Mouse (Mus musculus) liver, embryonic 15.5 days (tissue): ENCODE measurements around the gene Dbp. TPM values are rescaled to one million over a fixed set of nuclear protein-coding genes. Genes with fewer than 3 reads are reported as not detected.
A peak's percentile ranks its signal among the peaks of the same experiment; 100 is the strongest.

Experiments
- ATAC-seq: fragments of 200-750 bp; cut with Nextera tagmentation; 2 replicates; pipeline ENCODE4 v1.8.0; 2017; ENCODE audit warnings: moderate number of reproducible peaks, mild to moderate bottlenecking, moderate library complexity; ENCODE audit not compliant: insufficient read depth
- H3K27ac ChIP-seq: fragments of 300-500 bp; sonication (generic); replicated peaks from 2 replicates; pipeline ENCODE4 v1.5.1; 2015; ENCODE audit warnings: mild to moderate bottlenecking, inconsistent platforms
- H3K27me3 ChIP-seq: fragments of 300-500 bp; sonication (generic); 2 replicates; pipeline ENCODE4 v1.6.1; 2015; ENCODE audit warnings: mild to moderate bottlenecking, inconsistent platforms
- H3K36me3 ChIP-seq: fragments of 300-500 bp; sonication (generic); replicated peaks from 2 replicates; pipeline ENCODE4 v1.6.1; 2015; ENCODE audit warnings: moderate library complexity, mild to moderate bottlenecking, inconsistent platforms
- H3K4me1 ChIP-seq: fragments of 300-500 bp; sonication (generic); replicated peaks from 2 replicates; pipeline ENCODE4 v1.6.1; 2015; ENCODE audit warnings: inconsistent platforms
- H3K4me2 ChIP-seq: fragments of 300-500 bp; sonication (generic); 2 replicates; pipeline ENCODE4 v1.6.1; 2015; ENCODE audit warnings: moderate library complexity, mild to moderate bottlenecking, inconsistent platforms
- H3K4me3 ChIP-seq: fragments of 300-500 bp; sonication (generic); replicated peaks from 2 replicates; pipeline ENCODE4 v1.5.1; 2015; ENCODE audit warnings: mild to moderate bottlenecking, inconsistent platforms
- H3K9ac ChIP-seq: fragments of 300-500 bp; sonication (generic); 2 replicates; pipeline ENCODE4 v1.6.1; 2015; ENCODE audit warnings: moderate library complexity, mild to moderate bottlenecking, inconsistent platforms
- H3K9me3 ChIP-seq: fragments of 300-500 bp; sonication (generic); replicated peaks from 2 replicates; pipeline ENCODE4 v1.6.1; 2016; ENCODE audit warnings: inconsistent platforms
- WGBS: fragments of 180-500 bp; shearing (Covaris S2); methylation state at CpG from one replicate; pipeline ENCODE4 v1.1.7; 2015; ENCODE audit warnings: mixed read lengths; ENCODE audit not compliant: insufficient replicate concordance; 5-methylcytosine and 5-hydroxymethylcytosine counted together
- polyA plus RNA-seq: library from polyadenylated mRNA; unstranded; fragments of >200 nt; fragmentation: Nextera tagmentation; extraction: Ambion mirVana; gene quantifications from 2 replicates; pipeline ENCODE4 v1.2.1, GENCODE M21; 2015

The Dbp gene
- polyA plus RNA-seq, 1 experiment from 2014 or later, result 0.46 TPM

DNA sequence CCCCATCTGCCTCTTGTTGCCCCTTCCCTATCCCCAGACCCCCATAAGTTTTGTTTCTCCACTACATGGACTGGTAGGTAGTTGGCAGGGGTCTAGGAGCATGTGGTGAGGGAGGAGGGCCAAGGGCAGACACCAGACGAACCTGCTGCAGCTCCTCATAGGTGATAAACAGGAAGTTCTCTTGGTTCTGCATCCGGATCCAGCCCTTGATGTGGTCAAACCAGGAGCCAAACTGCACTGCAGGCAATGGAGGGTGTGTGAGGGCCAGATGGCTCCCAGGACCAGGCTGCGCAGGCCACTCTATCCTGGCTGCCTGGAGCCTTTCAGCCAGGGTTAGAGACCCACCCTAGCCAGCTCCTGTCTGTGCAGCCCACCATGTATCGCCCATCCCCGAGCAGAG is 28.6 kb downstream of the Dbp start:
- H3K4me2 ChIP-seq, result no peak overlapping the region
- no peak overlapping the region for H3K4me3 ChIP-seq
- no peaks in the 10 kb centered on the region for H3K27me3 ChIP-seq
- WGBS, result 56% methylated on average over 5 of the region's 5 CpGs
- no peak overlapping the region for H3K9ac ChIP-seq
- peaks cover 7% of the 10 kb centered on the region for H3K4me1 ChIP-seq
- no peak for ATAC-seq
- no peaks in the 10 kb centered on the region for H3K9me3 ChIP-seq
- no peaks in the 10 kb centered on the region for H3K36me3 ChIP-seq
- H3K27ac ChIP-seq, result no peak overlapping the region

DNA sequence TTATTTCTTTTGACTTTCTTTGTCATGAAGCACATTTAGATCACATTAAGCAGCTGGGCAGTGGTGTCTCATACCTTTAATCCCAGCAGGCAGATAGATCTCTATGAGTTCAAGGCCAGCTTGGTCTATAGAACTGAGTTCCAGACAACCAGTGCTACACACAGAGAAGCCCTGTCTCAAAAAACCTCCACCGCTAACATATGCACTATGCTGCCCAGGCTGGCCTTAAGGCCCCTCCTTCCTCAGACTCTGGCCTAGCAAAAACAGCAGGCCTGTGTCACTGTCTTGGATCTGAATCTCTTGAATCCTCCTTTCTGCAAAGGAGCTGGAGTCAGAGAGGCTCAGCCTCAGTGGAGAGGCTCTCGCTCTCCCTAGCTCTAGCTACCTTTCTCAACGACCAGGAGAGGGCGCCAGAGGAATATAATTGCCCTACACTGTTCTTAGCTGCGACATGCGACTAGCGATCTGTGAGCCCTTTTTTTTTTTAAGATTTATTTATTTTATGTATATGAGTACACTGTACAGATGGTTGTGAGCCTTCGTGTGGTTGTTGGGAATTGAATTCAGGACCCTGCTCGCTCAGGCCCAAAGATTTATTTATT is 34.4 kb downstream of the Dbp start:
- no peak overlapping the region for H3K9ac ChIP-seq
- H3K4me2 ChIP-seq, result no peak overlapping the region
- no peak for ATAC-seq
- H3K36me3 ChIP-seq, result no peaks in the 10 kb centered on the region
- no peaks in the 10 kb centered on the region for H3K9me3 ChIP-seq
- 0 out of 2 replicates have a peak, but pooled peaks cover 12% of the 10 kb centered on the region for H3K4me1 ChIP-seq
- no peak overlapping the region for H3K27ac ChIP-seq
- no peak overlapping the region for H3K4me3 ChIP-seq
- no peaks in the 10 kb centered on the region for H3K27me3 ChIP-seq
- WGBS, result 9% methylated on average over 9 of the region's 9 CpGs

DNA sequence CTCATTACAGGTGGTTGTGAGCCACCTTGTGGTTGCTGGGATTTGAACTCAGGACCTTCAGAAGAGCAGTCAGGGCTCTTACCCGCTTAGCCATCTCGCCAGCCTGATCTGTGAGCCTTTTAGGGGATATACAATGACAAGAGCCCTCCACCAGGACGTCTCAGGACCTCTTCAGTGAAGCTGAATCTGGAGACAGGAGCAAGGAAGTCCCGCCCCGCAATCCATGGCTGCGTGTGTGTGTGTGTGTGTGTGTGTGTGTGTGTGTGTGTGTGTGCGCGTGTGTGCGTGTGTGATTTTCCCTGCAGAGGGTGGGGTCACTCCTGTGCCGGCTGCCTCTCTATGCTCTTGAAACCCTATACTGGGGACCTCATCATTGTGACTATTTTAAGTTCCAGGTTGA is 34.9 kb downstream of the Dbp start:
- no peak overlapping the region for H3K9ac ChIP-seq
- H3K36me3 ChIP-seq, result no peaks in the 10 kb centered on the region
- no peak for ATAC-seq
- no peak overlapping the region for H3K4me3 ChIP-seq
- 0 out of 2 replicates have a peak, but pooled peaks cover 12% of the 10 kb centered on the region for H3K4me1 ChIP-seq
- H3K9me3 ChIP-seq, result no peaks in the 10 kb centered on the region
- H3K27me3 ChIP-seq, result no peaks in the 10 kb centered on the region
- 53% methylated on average over 10 of the region's 10 CpGs for WGBS
- no peak overlapping the region for H3K27ac ChIP-seq
- no peak overlapping the region for H3K4me2 ChIP-seq

DNA sequence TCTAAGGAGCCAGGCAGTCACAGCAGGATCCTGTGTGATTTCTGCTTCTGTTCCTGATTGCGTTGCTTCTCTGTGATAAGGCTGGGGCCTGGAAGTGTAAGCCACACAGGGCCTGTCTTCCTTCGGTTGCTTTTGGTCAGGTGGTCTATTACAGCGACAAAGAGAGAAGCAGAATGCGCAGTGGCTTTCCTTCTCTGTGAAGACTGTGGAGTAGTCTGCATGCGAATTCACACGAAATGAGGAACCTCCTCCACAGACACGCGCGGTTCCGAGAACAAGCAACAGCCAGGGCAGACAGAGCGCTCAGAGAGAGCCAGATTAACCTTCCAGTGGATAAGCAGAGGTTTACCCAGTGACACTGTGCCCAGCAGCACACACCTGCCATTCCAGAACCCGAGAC is 36.4 kb downstream of the Dbp start:
- Histone ChIP-seq H3K4me1 (0 out of 2 replicates have a peak, but pooled peaks cover 12% of the 10 kb centered on the region), H3K9ac (no peak overlapping the region), H3K4me2 (peak overlapping the region; percentile 51), H3K27ac (no peak overlapping the region), H3K36me3 (no peaks in the 10 kb centered on the region), H3K27me3 (no peaks in the 10 kb centered on the region), H3K9me3 (no peaks in the 10 kb centered on the region), H3K4me3 (no peak overlapping the region)
- no peak for ATAC-seq
- WGBS, result 30% methylated on average over 12 of the region's 12 CpGs

DNA sequence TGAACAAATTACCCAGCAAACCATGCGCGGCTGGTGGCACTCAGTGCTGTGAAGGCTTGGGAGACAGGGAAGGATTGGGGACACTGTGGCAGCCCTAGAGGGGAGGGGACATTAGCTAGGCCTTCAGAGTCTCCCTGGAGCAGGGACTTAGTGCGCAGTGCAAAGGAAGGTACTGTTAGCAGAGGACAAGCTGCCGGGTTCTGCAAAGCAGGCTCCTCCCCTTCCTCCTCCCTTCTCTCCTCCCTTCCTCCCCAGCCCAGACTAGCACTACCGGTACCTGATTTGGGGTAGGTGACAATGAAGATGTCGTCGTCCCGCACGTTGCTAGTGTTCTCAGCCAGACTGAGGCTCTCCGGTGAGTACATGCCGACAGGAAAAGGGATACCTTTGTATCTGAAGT is 36.9 kb downstream of the Dbp start:
- H3K27ac ChIP-seq, result no peak overlapping the region
- no peaks in the 10 kb centered on the region for H3K27me3 ChIP-seq
- H3K4me3 ChIP-seq, result peak overlapping the region; percentile 11
- ATAC-seq, result no peak
- 25% methylated on average over 11 of the region's 11 CpGs for WGBS
- H3K4me1 ChIP-seq, result 0 out of 2 replicates have a peak, but pooled peaks cover 12% of the 10 kb centered on the region
- peak overlapping the region; percentile 51 for H3K4me2 ChIP-seq
- no peaks in the 10 kb centered on the region for H3K9me3 ChIP-seq
- H3K9ac ChIP-seq, result no peak overlapping the region
- H3K36me3 ChIP-seq, result no peaks in the 10 kb centered on the region

DNA sequence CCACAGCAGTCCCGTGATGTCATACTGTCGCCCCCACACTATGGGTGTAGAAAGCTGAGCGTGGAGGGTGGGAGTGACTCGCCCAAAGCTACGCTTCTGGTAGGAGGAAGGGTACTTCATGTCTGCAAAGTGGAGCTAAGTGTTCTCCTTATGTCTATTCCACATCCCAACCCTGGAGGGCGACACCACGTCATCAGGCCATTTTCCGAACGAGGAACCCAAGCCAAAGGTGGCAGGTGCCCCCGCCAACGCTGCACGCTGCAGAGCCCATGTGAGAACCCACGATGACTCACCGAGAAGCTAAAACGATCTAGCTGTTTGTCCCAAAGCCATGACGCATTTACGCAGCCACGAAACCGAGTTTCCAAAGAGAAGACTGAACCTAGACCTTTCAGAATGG is 37.5 kb downstream of the Dbp start:
- no peaks in the 10 kb centered on the region for H3K27me3 ChIP-seq
- H3K4me3 ChIP-seq, result peak overlapping the region; percentile 11
- no peak overlapping the region for H3K9ac ChIP-seq
- no peak overlapping the region for H3K27ac ChIP-seq
- no peaks in the 10 kb centered on the region for H3K36me3 ChIP-seq
- peak overlapping the region; percentile 51 for H3K4me2 ChIP-seq
- ATAC-seq, result no peak
- WGBS, result 25% methylated on average over 19 of the region's 19 CpGs
- H3K9me3 ChIP-seq, result no peaks in the 10 kb centered on the region
- H3K4me1 ChIP-seq, result 0 out of 2 replicates have a peak, but pooled peaks cover 12% of the 10 kb centered on the region

DNA sequence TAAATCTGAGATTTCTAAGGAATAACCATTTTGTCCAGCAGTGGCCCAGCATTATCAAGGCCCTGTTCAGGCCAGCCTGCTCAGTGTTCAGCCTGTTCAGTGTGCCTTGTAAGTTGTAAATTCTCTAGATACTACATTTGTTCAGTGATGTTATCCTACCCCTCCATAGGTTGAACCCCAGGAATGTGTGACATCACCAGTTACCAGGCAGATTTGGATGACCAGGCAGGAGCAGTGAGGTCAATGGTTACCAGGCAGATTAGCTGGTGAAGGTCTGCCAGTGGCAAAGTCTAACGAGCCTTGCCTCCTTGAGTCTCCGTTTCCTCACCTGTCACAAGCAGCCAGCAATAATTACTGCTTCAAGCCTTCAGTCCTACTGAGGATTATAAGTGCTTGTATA is 39.5 kb downstream of the Dbp start:
- ATAC-seq, result no peak
- Histone ChIP-seq H3K4me3 (no peak overlapping the region), H3K36me3 (no peaks in the 10 kb centered on the region), H3K9me3 (no peaks in the 10 kb centered on the region), H3K9ac (no peak overlapping the region), H3K4me2 (no peak overlapping the region), H3K27ac (no peak overlapping the region), H3K27me3 (no peaks in the 10 kb centered on the region), H3K4me1 (0 out of 2 replicates have a peak, but pooled peaks cover 12% of the 10 kb centered on the region)
- 40% methylated on average over 2 of the region's 2 CpGs for WGBS

DNA sequence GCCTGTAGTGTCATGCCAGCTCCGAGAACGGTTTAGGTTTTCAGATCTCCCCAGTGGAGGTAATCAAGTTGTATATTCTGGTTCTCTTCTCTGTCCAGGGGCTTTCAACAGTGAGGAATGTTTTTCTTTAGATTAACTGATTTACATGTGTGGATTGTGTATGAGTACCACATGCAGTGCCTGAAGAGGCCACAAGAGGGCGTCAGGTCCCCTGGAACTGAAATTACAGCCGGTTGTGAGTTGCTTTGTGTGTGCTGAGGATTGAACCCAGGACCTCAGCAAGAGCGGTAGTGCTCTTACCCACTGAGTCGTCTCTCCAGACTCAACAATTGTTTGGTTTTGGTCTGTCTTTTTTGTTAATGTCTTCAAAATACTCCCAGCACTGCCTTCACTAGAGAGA is 41.6 kb downstream of the Dbp start:
- Histone ChIP-seq H3K36me3 (no peaks in the 10 kb centered on the region), H3K27ac (no peak overlapping the region), H3K27me3 (no peaks in the 10 kb centered on the region), H3K4me3 (no peak overlapping the region), H3K9ac (no peak overlapping the region), H3K4me1 (0 out of 2 replicates have a peak, but pooled peaks cover 11% of the 10 kb centered on the region), H3K4me2 (no peak overlapping the region), H3K9me3 (no peaks in the 10 kb centered on the region)
- no peak for ATAC-seq
- 57% methylated on average over 6 of the region's 6 CpGs for WGBS

DNA sequence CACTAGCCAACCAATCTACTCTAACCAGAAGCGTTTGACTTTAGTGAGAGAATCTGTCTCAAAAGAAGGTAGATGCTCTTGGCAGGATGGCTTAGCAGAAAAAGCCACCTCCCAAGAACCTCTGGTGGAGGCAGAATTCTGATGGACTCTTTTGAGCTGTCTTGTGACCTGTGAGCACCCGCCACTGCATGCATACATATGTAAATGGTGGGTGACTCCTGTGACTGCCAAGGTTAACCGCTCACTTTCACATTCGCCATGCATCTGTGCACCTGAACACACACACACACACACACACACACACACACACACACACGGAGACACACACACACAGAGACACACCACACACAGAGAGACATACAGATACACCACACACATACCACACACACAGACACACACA is 42.6 kb downstream of the Dbp start:
- Histone ChIP-seq H3K4me1 (0 out of 2 replicates have a peak, but pooled peaks cover 2% of the 10 kb centered on the region), H3K27me3 (no peaks in the 10 kb centered on the region), H3K9me3 (no peaks in the 10 kb centered on the region), H3K36me3 (no peaks in the 10 kb centered on the region), H3K4me2 (no peak overlapping the region), H3K4me3 (no peak overlapping the region), H3K27ac (no peak overlapping the region), H3K9ac (no peak overlapping the region)
- ATAC-seq, result no peak
- 70% methylated on average over 5 of the region's 5 CpGs for WGBS

DNA sequence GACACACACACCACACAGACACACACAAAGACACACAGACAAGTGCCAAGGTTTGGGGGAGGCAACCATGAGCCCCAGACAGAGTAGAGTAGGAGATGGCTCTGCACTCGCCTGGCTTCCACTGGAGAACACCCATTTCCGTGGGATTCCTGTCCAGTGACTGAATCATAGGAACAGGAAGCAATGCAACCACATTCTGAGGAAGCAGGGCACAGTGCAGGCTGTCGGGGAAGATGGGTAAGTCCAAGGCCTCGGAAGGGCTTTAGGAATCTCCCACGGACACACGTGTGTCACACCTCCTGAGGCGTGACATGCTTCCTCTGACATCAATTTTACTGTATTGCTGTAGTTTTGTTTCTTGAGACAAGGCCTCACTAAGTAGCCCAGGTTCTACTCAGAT is 43.2 kb downstream of the Dbp start:
- Histone ChIP-seq H3K4me3 (no peak overlapping the region), H3K27ac (no peak overlapping the region), H3K9ac (no peak overlapping the region), H3K36me3 (no peaks in the 10 kb centered on the region), H3K27me3 (no peaks in the 10 kb centered on the region), H3K9me3 (no peaks in the 10 kb centered on the region), H3K4me2 (no peak overlapping the region), H3K4me1 (no peaks in the 10 kb centered on the region)
- WGBS, result 46% methylated on average over 7 of the region's 7 CpGs
- ATAC-seq, result no peak

DNA sequence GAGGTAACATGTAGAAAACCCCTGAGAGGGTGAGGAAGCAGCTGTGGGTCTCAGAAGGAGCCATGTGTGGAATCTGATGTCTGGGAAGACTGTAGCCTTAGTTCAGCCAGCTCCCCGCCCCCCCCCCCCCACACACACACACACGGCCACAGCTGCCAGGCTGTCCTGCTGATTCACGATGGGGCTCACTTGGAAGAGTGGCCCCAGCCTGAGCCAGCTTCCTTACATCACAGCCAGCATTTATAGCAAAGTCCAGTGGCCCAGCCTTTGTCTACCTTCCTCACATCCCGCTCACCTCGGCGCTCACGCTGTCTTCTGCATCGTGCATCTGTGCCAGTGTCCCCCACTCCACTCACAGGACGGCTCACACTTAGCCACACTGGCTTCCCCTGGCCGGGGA is 44.5 kb downstream of the Dbp start:
- ATAC-seq, result no peak
- Histone ChIP-seq H3K27me3 (no peaks in the 10 kb centered on the region), H3K9me3 (no peaks in the 10 kb centered on the region), H3K9ac (no peak overlapping the region), H3K27ac (no peak overlapping the region), H3K4me2 (no peak overlapping the region), H3K36me3 (no peaks in the 10 kb centered on the region), H3K4me3 (no peak overlapping the region), H3K4me1 (no peaks in the 10 kb centered on the region)
- WGBS, result 31% methylated on average over 9 of the region's 10 CpGs

DNA sequence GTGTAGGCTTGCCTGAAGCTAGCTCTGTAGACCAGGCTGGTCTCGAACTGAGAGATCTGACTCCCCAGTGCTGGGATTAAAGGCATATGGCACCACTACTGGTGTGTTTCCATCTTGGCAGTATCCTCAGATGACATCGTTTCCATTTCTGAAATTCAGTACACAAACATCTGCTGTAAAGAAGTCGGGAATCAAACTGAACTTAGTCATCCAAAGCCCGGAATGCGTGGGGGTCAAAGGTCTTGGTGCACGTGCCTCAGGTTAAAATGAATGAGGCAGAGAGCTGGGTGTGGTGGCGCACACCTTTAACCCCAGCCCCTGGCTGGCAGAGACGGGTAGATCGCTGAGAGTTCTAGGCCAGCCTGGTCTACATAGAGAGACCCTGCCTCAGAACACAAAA is 45.3 kb downstream of the Dbp start:
- H3K9me3 ChIP-seq, result no peaks in the 10 kb centered on the region
- no peak overlapping the region for H3K9ac ChIP-seq
- no peak overlapping the region for H3K4me3 ChIP-seq
- no peak for ATAC-seq
- H3K4me2 ChIP-seq, result no peak overlapping the region
- no peak overlapping the region for H3K27ac ChIP-seq
- WGBS, result 59% methylated on average over 9 of the region's 9 CpGs
- H3K36me3 ChIP-seq, result no peaks in the 10 kb centered on the region
- no peaks in the 10 kb centered on the region for H3K4me1 ChIP-seq
- H3K27me3 ChIP-seq, result no peaks in the 10 kb centered on the region
